Mouse (Mus musculus) small intestine, adult 2 months (tissue): ENCODE results near the gene Nav1.

Experiments
- CTCF ChIP-seq: fragments of 200-500 bp; IDR thresholded peaks from 2 replicates; pipeline ENCODE4 v1.5.1; 2012; ENCODE audit warnings: low read depth, mild to moderate bottlenecking, control low read depth, inconsistent platforms, low read length, moderate library complexity, mixed read lengths; ENCODE audit not compliant: insufficient replicate concordance, insufficient read length; ENCODE audit errors: extremely low read depth
- POLR2A ChIP-seq: fragments of 200-500 bp; IDR thresholded peaks from 2 replicates; pipeline ENCODE4 v1.6.1; 2012; ENCODE audit warnings: low read depth, mild to moderate bottlenecking, control low read depth, inconsistent platforms, low read length, moderate library complexity

DNA sequence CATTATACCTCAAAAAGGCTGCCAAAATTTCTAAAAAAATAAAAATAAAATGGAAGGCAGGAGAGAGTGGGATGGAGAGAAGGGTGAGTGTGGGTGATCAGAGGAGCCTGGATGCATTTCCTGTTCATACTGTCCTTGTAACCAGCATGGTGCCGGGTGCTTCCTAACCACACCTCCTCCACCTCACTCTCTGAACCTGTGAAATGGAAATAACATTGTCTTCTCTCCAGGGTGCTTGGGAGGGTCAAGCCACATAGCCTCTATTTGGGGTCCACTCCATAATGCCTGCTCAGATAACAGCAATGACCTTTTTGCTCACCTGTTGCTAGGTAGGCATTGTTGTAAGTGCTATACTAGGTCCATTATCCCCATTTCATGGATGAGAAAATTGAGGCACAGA, 32.0 kb upstream of the Nav1 start:
- TF ChIP-seq CTCF (no peak), POLR2A (no peak)
